In the genomic region with DNA sequence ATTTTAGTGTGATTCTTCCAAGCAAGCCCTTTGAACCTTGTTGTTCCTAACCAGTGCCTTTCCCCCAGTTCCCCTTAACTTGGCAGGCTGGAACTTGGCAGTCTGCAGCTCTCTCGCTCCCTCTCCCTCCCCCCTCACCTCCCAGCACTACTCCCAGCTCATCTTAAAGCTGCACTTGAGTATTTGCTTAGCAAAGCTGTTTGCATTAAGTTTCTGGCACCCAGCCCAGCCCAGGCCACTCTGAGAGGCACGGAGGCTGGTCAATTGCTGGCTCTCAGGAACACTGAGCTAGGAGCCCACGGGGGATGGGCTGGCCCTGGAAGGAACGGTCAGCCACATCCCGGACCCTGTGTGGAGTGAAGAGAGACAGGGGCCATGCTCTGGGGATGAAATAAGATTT, we compare ENCODE assay signal across 8 mouse cellular contexts.
A peak's percentile ranks its signal among the peaks of the same experiment; 100 is the strongest.
DNase-seq lines count a peak whose midpoint lies in the region; ATAC-seq and TF ChIP-seq lines count a peak whose summit lies in the region.

No protein-coding gene starts in this region.

- H3K9ac ChIP-seq in forebrain, postnatal 0 days: no peak overlapping the region
- no peak overlapping the region for H3K9ac ChIP-seq in liver, embryonic 16.5 days (ENCODE audit: low read depth, low read length)

- peak; percentile 67 for DNase-seq in cerebellum, adult 11 months
- peak; percentile 19 to 68 for DNase-seq in adrenal gland, postnatal 36 days
- peak; percentile 61 for DNase-seq in forebrain, postnatal 0 days
- peak; percentile 90 for DNase-seq in kidney, adult 11 months
- DNase-seq in right cerebral cortex, postnatal 4 days: peak; percentile 68

- H3K27ac ChIP-seq in forebrain, postnatal 0 days (ENCODE audit: low read depth, low read length): no peak overlapping the region
- no peak overlapping the region for H3K27ac ChIP-seq in liver, embryonic 16.5 days (ENCODE audit: low read length)

- H3K27me3 ChIP-seq in forebrain, postnatal 0 days (ENCODE audit: insufficient read depth, low read length): no peaks in the 10 kb centered on the region
- H3K27me3 ChIP-seq in liver, embryonic 16.5 days (ENCODE audit: control insufficient read depth, insufficient read depth, low read depth, low read length): no peaks in the 10 kb centered on the region

- ATAC-seq in cerebellum, adult (ENCODE audit: insufficient number of reproducible peaks, low FRiP score, low TSS enrichment): no peak
- peak; percentile 38 for ATAC-seq in forebrain, postnatal 0 days
- peak; percentile 62 for ATAC-seq in liver, embryonic 16.5 days (ENCODE audit: low read depth)
- no peak for ATAC-seq in inflammation-experienced regulatory T-cells, adult 6 months

- H3K4me3 ChIP-seq in forebrain, postnatal 0 days (ENCODE audit: low read depth, low read length): no peak overlapping the region
- H3K4me3 ChIP-seq in liver, embryonic 16.5 days (ENCODE audit: low read depth, low read length): no peak overlapping the region

- no peak for TF ChIP-seq CTCF in forebrain, postnatal 0 days (IDR thresholded peaks at IDR 0.05; ENCODE audit: low read depth)

- H3K4me1 ChIP-seq in forebrain, postnatal 0 days (ENCODE audit: insufficient read depth): peaks cover 5% of the 10 kb centered on the region; the same call in 1 of the 2 replicates
- H3K4me1 ChIP-seq in liver, embryonic 16.5 days (ENCODE audit: control insufficient read depth, low read depth, low read length): no peaks in the 10 kb centered on the region; the same call in 1 of the 2 replicates

- WGBS in forebrain, postnatal 0 days: 23% methylated on average over 5 of the region's 5 CpGs
- 38% methylated on average over 5 of the region's 5 CpGs for WGBS in liver, embryonic 16.5 days (ENCODE audit: insufficient replicate concordance)

- no peak overlapping the region for H3K4me2 ChIP-seq in forebrain, postnatal 0 days (ENCODE audit: low read depth)
- no peak overlapping the region for H3K4me2 ChIP-seq in liver, embryonic 16.5 days (ENCODE audit: low read depth, low read length)

- peaks cover 16% of the 10 kb centered on the region for H3K36me3 ChIP-seq in forebrain, postnatal 0 days (ENCODE audit: insufficient read depth)
- no peaks in the 10 kb centered on the region for H3K36me3 ChIP-seq in liver, embryonic 16.5 days (ENCODE audit: control insufficient read depth, insufficient read depth)

- no peaks in the 10 kb centered on the region for H3K9me3 ChIP-seq in forebrain, postnatal 0 days (ENCODE audit: low read length)
- no peaks in the 10 kb centered on the region for H3K9me3 ChIP-seq in liver, embryonic 16.5 days (replicated peaks; ENCODE audit: control insufficient read depth, low read length)

Comparison
In these comparisons a context has a peak if more than half of its experiments do, and no peak if none do; other contexts are left out.
1. ATAC-seq: peak in forebrain, postnatal 0 days (single experiment) and liver, embryonic 16.5 days (single experiment); none in cerebellum, adult (single experiment) and inflammation-experienced regulatory T-cells, adult 6 months (single experiment).
2. Peak in every context shown above with its lines, with median percentiles within 50 percentile points of each other: DNase-seq.